Mouse (Mus musculus): ENCODE results near the gene Asz1.

The Asz1 gene

GRCm38 (mm10) chr6:18108934-18109333 is at the start of gene Asz1:
Asz1 (minus strand) TSS chr6:18109061.
- no peak for DNase-seq (ENCODE audit: low spot score in 2 of 2)

GRCm38 (mm10) chr6:18153031-18153430 is 44.2 kb upstream of the Asz1 start:
- no peak for DNase-seq (ENCODE audit: low spot score in 2 of 2)

- no peak for DNase-seq (ENCODE audit: low spot score in 2 of 2)
These were observed 26.4 kb upstream of the Asz1 start for GRCm38 (mm10) chr6:18135246-18135645.

GRCm38 (mm10) chr6:18128059-18128458 is 19.2 kb upstream of the Asz1 start:
- no peak for DNase-seq (ENCODE audit: low spot score in 2 of 2)

GRCm38 (mm10) chr6:18127206-18127983 is 18.5 kb upstream of the Asz1 start:
- DNase-seq (ENCODE audit: low spot score in 2 of 2), result no peak

GRCm38 (mm10) chr6:18096861-18097260 is 12.0 kb downstream of the Asz1 start:
- no peak for DNase-seq (ENCODE audit: low spot score in 2 of 2)

GRCm38 (mm10) chr6:18089098-18089497 is 19.8 kb downstream of the Asz1 start:
- DNase-seq (ENCODE audit: low spot score in 2 of 2), result no peak

GRCm38 (mm10) chr6:18087160-18087804 is 21.6 kb downstream of the Asz1 start:
- no peak for DNase-seq (ENCODE audit: low spot score in 2 of 2)

GRCm38 (mm10) chr6:18078615-18079014 is 30.2 kb downstream of the Asz1 start:
- no peak for DNase-seq (ENCODE audit: low spot score in 2 of 2)

- DNase-seq (ENCODE audit: low spot score in 2 of 2), result no peak
These were observed 31.9 kb downstream of the Asz1 start for GRCm38 (mm10) chr6:18076986-18077385.

GRCm38 (mm10) chr6:18076577-18076976 is 32.3 kb downstream of the Asz1 start:
- DNase-seq (ENCODE audit: low spot score in 2 of 2), result no peak

- no peak for DNase-seq (ENCODE audit: low spot score in 2 of 2)
These were observed 51.0 kb downstream of the Asz1 start for GRCm38 (mm10) chr6:18057899-18058298.

GRCm38 (mm10) chr6:18051702-18052101 is 57.2 kb downstream of the Asz1 start:
- DNase-seq (ENCODE audit: low spot score in 2 of 2), result peak; percentile 63 to 68

GRCm38 (mm10) chr6:18044299-18044698 is 64.6 kb downstream of the Asz1 start:
- no peak for DNase-seq (ENCODE audit: low spot score in 2 of 2)

GRCm38 (mm10) chr6:18043172-18043571 is 65.7 kb downstream of the Asz1 start:
- DNase-seq (ENCODE audit: low spot score in 2 of 2), result no peak

- no peak for DNase-seq (ENCODE audit: low spot score in 2 of 2)
These were observed 76.6 kb downstream of the Asz1 start for GRCm38 (mm10) chr6:18032271-18032670.

GRCm38 (mm10) chr6:18031509-18032010 is 77.3 kb downstream of the Asz1 start:
- peak; percentile 50 to 68 for DNase-seq (ENCODE audit: low spot score in 2 of 2)

GRCm38 (mm10) chr6:18030868-18031508 is 77.9 kb downstream of the Asz1 start:
- peak; percentile 7 to 9 for DNase-seq (ENCODE audit: low spot score in 2 of 2)

- DNase-seq (ENCODE audit: low spot score in 2 of 2), result peak; percentile 14 to 26
These were observed 78.9 kb downstream of the Asz1 start, which contains the start of gene Wnt2 for GRCm38 (mm10) chr6:18029746-18030656. Wnt2 (minus strand) TSS chr6:18030585.

GRCm38 (mm10) chr6:18024133-18024794 is 84.6 kb downstream of the Asz1 start:
- DNase-seq (ENCODE audit: low spot score in 2 of 2), result no peak

GRCm38 (mm10) chr6:18013346-18013745 is 95.5 kb downstream of the Asz1 start:
- no peak for DNase-seq (ENCODE audit: low spot score in 2 of 2)
